Comparison of ENCODE assay signal across 15 mouse cellular contexts in the genomic region with DNA sequence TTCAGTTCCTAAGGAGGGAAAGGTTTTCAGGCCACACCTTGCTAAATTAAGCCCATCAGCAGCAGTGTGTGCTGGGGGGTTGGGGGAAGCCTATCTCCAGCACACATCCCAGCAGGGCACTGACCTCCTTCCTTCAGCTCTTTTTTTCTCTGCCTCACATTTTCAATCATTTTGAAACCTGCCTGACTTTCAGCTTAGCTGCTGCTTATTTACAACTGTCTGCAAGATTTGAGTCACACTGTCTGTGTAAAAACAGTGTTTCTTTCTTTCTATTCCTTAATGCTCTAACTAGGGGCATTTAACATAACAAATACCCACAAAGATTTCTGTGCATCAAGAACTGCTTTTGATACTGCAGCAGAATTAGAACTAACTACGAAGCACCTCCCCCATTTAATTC. TPM values are rescaled to one million over a fixed set of nuclear protein-coding genes. Genes with fewer than 3 reads are reported as not detected.
"Had no signal": no experiment of that assay in that cellular context is flagged by ENCODE, and none has a peak within 500 bp of the region (broad histone marks: within the 10 kb centered on the region; RNA-seq: fewer than 3 reads in every experiment).

No protein-coding gene starts in this region.

- H3K27ac ChIP-seq: kidney, embryonic 15.5 days; limb, embryonic 13.5 days; liver, embryonic 14.5 days; midbrain, embryonic 12.5 days; stomach, embryonic 15.5 days had no signal

- DNase-seq: kidney, adult 2 months; kidney, postnatal 25 days; lung, adult 18-20 months; thymus, adult 2 months; thymus, postnatal 36 days had no signal

- H3K4me3 ChIP-seq: kidney, embryonic 15.5 days; limb, embryonic 13.5 days; midbrain, embryonic 12.5 days; stomach, embryonic 15.5 days had no signal

- H3K9me3 ChIP-seq: kidney, embryonic 15.5 days; limb, embryonic 13.5 days; midbrain, embryonic 12.5 days; stomach, embryonic 15.5 days had no signal

- H3K4me2 ChIP-seq: kidney, embryonic 15.5 days; limb, embryonic 13.5 days; midbrain, embryonic 12.5 days; stomach, embryonic 15.5 days had no signal

- H3K4me1 ChIP-seq: kidney, embryonic 15.5 days; limb, embryonic 13.5 days; midbrain, embryonic 12.5 days; stomach, embryonic 15.5 days had no signal

- ATAC-seq: midbrain, embryonic 16.5 days had no signal

- H3K27me3 ChIP-seq: kidney, embryonic 15.5 days; limb, embryonic 13.5 days; midbrain, embryonic 12.5 days; stomach, embryonic 15.5 days had no signal

- H3K9ac ChIP-seq: kidney, embryonic 15.5 days; limb, embryonic 13.5 days; liver, embryonic 14.5 days; midbrain, embryonic 12.5 days; stomach, embryonic 15.5 days had no signal

RNA-seq across cellular contexts. Expression of a gene that starts 51.2 kb away (rescaled TPM):
- total RNA-seq: left cerebral cortex, adult 8-10 months; liver, adult 2 months; megakaryocyte-erythroid progenitor cell, adult 5-6 weeks; neutrophil, adult 5-6 weeks had no signal
- polyA plus RNA-seq: liver, adult 2 months had no signal
